Mouse (Mus musculus): ENCODE data around the gene Mcidas.

GRCm38 (mm10) chr13:112954067-112954466, 39.6 kb upstream of the Mcidas start:
- TF ChIP-seq POLR2A (IDR thresholded peaks at IDR 0.05; ENCODE audit: insufficient read depth, low read length) (no peak), CTCF (IDR thresholded peaks at IDR 0.05; ENCODE audit: low read depth, low read length) (no peak), EP300 (IDR thresholded peaks at IDR 0.05; ENCODE audit: insufficient read depth, low read depth, low read length) (no peak)
